In genomic region chr14:8398507-8398906, GRCm38 (mm10) we compare ENCODE assay signal across 17 mouse cellular contexts. TPM values are rescaled to one million over a fixed set of nuclear protein-coding genes. Genes with fewer than 3 reads are reported as not detected.
"Had no signal": no experiment of that assay in that cellular context is flagged by ENCODE, and none has a peak within 500 bp of the region (broad histone marks: within the 10 kb centered on the region; RNA-seq: fewer than 3 reads in every experiment).

No protein-coding gene starts in this region.

- H3K9ac ChIP-seq: liver, embryonic 13.5 days; liver, embryonic 15.5 days; lung, embryonic 14.5 days; midbrain, embryonic 13.5 days; midbrain, embryonic 15.5 days; neural tube, embryonic 12.5 days had no signal

- DNase-seq: liver, embryonic 13.5 days; lung, embryonic 14.5 days; lung, postnatal 14 days; lung, postnatal 36 days; right cerebral cortex, postnatal 14 days; thymus, adult 2 months; thymus, postnatal 25 days; thymus, postnatal 4 days had no signal

- ATAC-seq: midbrain, embryonic 13.5 days; midbrain, embryonic 15.5 days had no signal

- H3K4me1 ChIP-seq: liver, embryonic 13.5 days; liver, embryonic 15.5 days; megakaryocyte, embryonic 14.5 days; midbrain, embryonic 13.5 days; midbrain, embryonic 15.5 days; neural tube, embryonic 12.5 days had no signal

- H3K27me3 ChIP-seq: liver, embryonic 13.5 days; liver, embryonic 15.5 days; megakaryocyte, embryonic 14.5 days; midbrain, embryonic 13.5 days; midbrain, embryonic 15.5 days; neural tube, embryonic 12.5 days had no signal

- H3K4me3 ChIP-seq: liver, embryonic 13.5 days; liver, embryonic 15.5 days; megakaryocyte, embryonic 14.5 days; midbrain, embryonic 13.5 days; midbrain, embryonic 15.5 days; neural tube, embryonic 12.5 days had no signal

- H3K27ac ChIP-seq: liver, embryonic 13.5 days; liver, embryonic 15.5 days; macrophage; midbrain, embryonic 13.5 days; midbrain, embryonic 15.5 days; neural tube, embryonic 12.5 days had no signal

- H3K4me2 ChIP-seq: liver, embryonic 13.5 days; liver, embryonic 15.5 days; lung, embryonic 14.5 days; midbrain, embryonic 11.5 days; midbrain, embryonic 13.5 days; midbrain, embryonic 15.5 days; neural tube, embryonic 12.5 days had no signal

- H3K36me3 ChIP-seq: liver, embryonic 13.5 days; liver, embryonic 15.5 days; midbrain, embryonic 13.5 days; midbrain, embryonic 15.5 days; neural tube, embryonic 12.5 days had no signal

- H3K9me3 ChIP-seq: liver, embryonic 13.5 days; liver, embryonic 15.5 days; midbrain, embryonic 13.5 days; midbrain, embryonic 15.5 days; neural tube, embryonic 12.5 days had no signal

RNA-seq across cellular contexts. Expression of gene Oit1, which starts 20.0 kb away (rescaled TPM):
- polyA plus RNA-seq: liver, embryonic 13.5 days; liver, embryonic 15.5 days; macrophage; midbrain, embryonic 11.5 days; midbrain, embryonic 13.5 days; midbrain, embryonic 15.5 days; midbrain, postnatal 0 days; neural tube, embryonic 12.5 days; neural tube, embryonic 14.5 days had no signal
